Mouse (Mus musculus) kidney, embryonic 15.5 days (tissue): ENCODE results near the gene Ankmy1. TPM values are rescaled to one million over a fixed set of nuclear protein-coding genes. Genes with fewer than 3 reads are reported as not detected.

Experiments
- ATAC-seq: fragments of 200-750 bp; cut with Nextera tagmentation; replicated peaks from 2 replicates; pipeline ENCODE4 v1.8.0; 2017; ENCODE audit warnings: moderate TSS enrichment; ENCODE audit not compliant: low FRiP score
- H3K27ac ChIP-seq: fragments of 300-500 bp; sonication (generic); 2 replicates; pipeline ENCODE4 v1.5.1; 2015; ENCODE audit warnings: mild to moderate bottlenecking, inconsistent platforms
- H3K27me3 ChIP-seq: fragments of 300-500 bp; sonication (generic); 2 replicates; pipeline ENCODE4 v1.6.1; 2015; ENCODE audit warnings: inconsistent platforms
- H3K36me3 ChIP-seq: fragments of 300-500 bp; sonication (generic); 2 replicates; pipeline ENCODE4 v1.6.1; 2015; ENCODE audit warnings: inconsistent platforms
- H3K4me1 ChIP-seq: fragments of 300-500 bp; sonication (generic); 2 replicates; pipeline ENCODE4 v1.6.1; 2015; ENCODE audit warnings: inconsistent platforms
- H3K4me2 ChIP-seq: fragments of 300-500 bp; sonication (generic); 2 replicates; pipeline ENCODE4 v1.6.1; 2015; ENCODE audit warnings: moderate library complexity, mild to moderate bottlenecking, inconsistent platforms
- H3K4me3 ChIP-seq: fragments of 300-500 bp; sonication (generic); replicated peaks from 2 replicates; pipeline ENCODE4 v1.5.1; 2015; ENCODE audit warnings: mild to moderate bottlenecking, inconsistent platforms
- H3K9ac ChIP-seq: fragments of 300-500 bp; sonication (generic); 2 replicates; pipeline ENCODE4 v1.6.1; 2015; ENCODE audit warnings: mild to moderate bottlenecking, inconsistent platforms
- H3K9me3 ChIP-seq: fragments of 300-500 bp; sonication (generic); replicated peaks from 2 replicates; pipeline ENCODE4 v1.6.1; 2016; ENCODE audit warnings: inconsistent platforms
- WGBS: fragments of 180-500 bp; shearing (Covaris S2); methylation state at CpG from one replicate; pipeline ENCODE4 v1.1.7; 2015; ENCODE audit warnings: mixed read lengths; 5-methylcytosine and 5-hydroxymethylcytosine counted together
- polyA plus RNA-seq: library from polyadenylated mRNA; unstranded; fragments of >200 nt; fragmentation: Nextera tagmentation; extraction: Ambion mirVana; gene quantifications from 2 replicates; pipeline ENCODE4 v1.2.1, GENCODE M21; 2015

Gene Ankmy1
- 0.43 and 0.54 TPM in 2 replicates for polyA plus RNA-seq

GRCm38 (mm10) chr1:92902786-92903185 is at the start of gene Ankmy1:
Gene Ankmy1, minus strand, starts transcription at chr1:92902906.
- no peaks in the 10 kb centered on the region for H3K9me3 ChIP-seq
- peak within 1 kb of the TSS; percentile 35; the same call in 1 of the 2 replicates for H3K9ac ChIP-seq
- no peak within 1 kb of the TSS for H3K27ac ChIP-seq
- peak; percentile 61 for ATAC-seq
- WGBS, result under 1% methylated on average over 15 of the region's 15 CpGs
- peaks cover 21% of the 10 kb centered on the region for H3K4me1 ChIP-seq
- no peaks in the 10 kb centered on the region for H3K36me3 ChIP-seq
- peaks cover 16% of the 10 kb centered on the region; the same call in 1 of the 2 replicates for H3K27me3 ChIP-seq
- peak within 1 kb of the TSS; percentile 31 for H3K4me3 ChIP-seq
- peak within 1 kb of the TSS; percentile 65 for H3K4me2 ChIP-seq

- Histone ChIP-seq H3K27ac (no peak within 1 kb of the TSS), H3K4me2 (no peak within 1 kb of the TSS), H3K36me3 (peaks cover 29% of the 10 kb centered on the region), H3K4me3 (no peak within 1 kb of the TSS), H3K27me3 (no peaks in the 10 kb centered on the region), H3K4me1 (no peaks in the 10 kb centered on the region), H3K9ac (no peak within 1 kb of the TSS), H3K9me3 (no peaks in the 10 kb centered on the region)
- WGBS, result 66% methylated on average over 5 of the region's 5 CpGs
- ATAC-seq, result no peak
Observed at GRCm38 (mm10) chr1:92950607-92951006, 47.9 kb upstream of the Ankmy1 start, which contains the start of gene Gpr35. Gene Gpr35, plus strand, starts transcription at chr1:92950865.

- H3K27me3 ChIP-seq, result no peaks in the 10 kb centered on the region
- no peaks in the 10 kb centered on the region for H3K9me3 ChIP-seq
- no peak for ATAC-seq
- no peak overlapping the region for H3K27ac ChIP-seq
- H3K4me2 ChIP-seq, result no peak overlapping the region
- WGBS, result 60% methylated on average over 6 of the region's 6 CpGs
- no peak overlapping the region for H3K4me3 ChIP-seq
- H3K36me3 ChIP-seq, result peaks cover 40% of the 10 kb centered on the region
- no peaks in the 10 kb centered on the region for H3K4me1 ChIP-seq
- no peak overlapping the region for H3K9ac ChIP-seq
Observed at GRCm38 (mm10) chr1:92949426-92949825, 46.7 kb upstream of the Ankmy1 start.

- Histone ChIP-seq H3K4me2 (no peak overlapping the region), H3K27ac (no peak overlapping the region), H3K36me3 (peaks cover 55% of the 10 kb centered on the region), H3K9me3 (no peaks in the 10 kb centered on the region), H3K4me3 (no peak overlapping the region), H3K27me3 (no peaks in the 10 kb centered on the region), H3K9ac (no peak overlapping the region), H3K4me1 (no peaks in the 10 kb centered on the region)
- no peak for ATAC-seq
- 94% methylated on average over 3 of the region's 3 CpGs for WGBS
Observed at GRCm38 (mm10) chr1:92947966-92948365, 45.3 kb upstream of the Ankmy1 start.

- Histone ChIP-seq H3K4me2 (no peak overlapping the region), H3K27me3 (no peaks in the 10 kb centered on the region), H3K9ac (no peak overlapping the region), H3K27ac (no peak overlapping the region), H3K9me3 (no peaks in the 10 kb centered on the region), H3K36me3 (peaks cover 96% of the 10 kb centered on the region), H3K4me3 (no peak overlapping the region), H3K4me1 (no peaks in the 10 kb centered on the region)
- WGBS, result 92% methylated on average over 19 of the region's 19 CpGs
- no peak for ATAC-seq
Observed at GRCm38 (mm10) chr1:92943219-92943989, 40.7 kb upstream of the Ankmy1 start.

GRCm38 (mm10) chr1:92939746-92940145 is 37.0 kb upstream of the Ankmy1 start:
- no peak overlapping the region for H3K4me2 ChIP-seq
- peaks cover 20% of the 10 kb centered on the region for H3K4me1 ChIP-seq
- WGBS, result 90% methylated on average over 4 of the region's 4 CpGs
- H3K9me3 ChIP-seq, result no peaks in the 10 kb centered on the region
- H3K27ac ChIP-seq, result no peak overlapping the region
- no peak overlapping the region for H3K9ac ChIP-seq
- H3K36me3 ChIP-seq, result peaks cover 66% of the 10 kb centered on the region
- H3K4me3 ChIP-seq, result no peak overlapping the region
- H3K27me3 ChIP-seq, result no peaks in the 10 kb centered on the region
- ATAC-seq, result no peak

- WGBS, result 93% methylated on average over 3 of the region's 3 CpGs
- peaks cover 4% of the 10 kb centered on the region; the same call in 1 of the 2 replicates for H3K9me3 ChIP-seq
- H3K36me3 ChIP-seq, result peaks cover 46% of the 10 kb centered on the region
- H3K27me3 ChIP-seq, result no peaks in the 10 kb centered on the region
- no peak for ATAC-seq
- H3K27ac ChIP-seq, result no peak overlapping the region
- no peak overlapping the region for H3K4me3 ChIP-seq
- H3K4me1 ChIP-seq, result peaks cover 25% of the 10 kb centered on the region
- H3K4me2 ChIP-seq, result no peak overlapping the region
- 0 out of 2 replicates have a peak overlapping the region, but pooled peaks have one; percentile 8 for H3K9ac ChIP-seq
Observed at GRCm38 (mm10) chr1:92937797-92938196, 35.1 kb upstream of the Ankmy1 start.

- Histone ChIP-seq H3K4me1 (peaks cover 25% of the 10 kb centered on the region), H3K27ac (peak overlapping the region; percentile 25; the same call in 1 of the 2 replicates), H3K4me3 (peak overlapping the region; percentile 84; the same call in 1 of the 2 replicates), H3K36me3 (peaks cover 34% of the 10 kb centered on the region), H3K27me3 (0 out of 2 replicates have a peak, but pooled peaks cover 3% of the 10 kb centered on the region), H3K4me2 (peak overlapping the region; percentile 74; the same call in 1 of the 2 replicates), H3K9ac (0 out of 2 replicates have a peak overlapping the region, but pooled peaks have one; percentile 5), H3K9me3 (peaks cover 5% of the 10 kb centered on the region; the same call in 1 of the 2 replicates)
- 74% methylated on average over 3 of the region's 3 CpGs for whole genome bisulfite sequencing
- ATAC-seq, result no peak
Observed at GRCm38 (mm10) chr1:92936467-92936866, 33.8 kb upstream of the Ankmy1 start.

- Histone ChIP-seq H3K4me1 (peaks cover 25% of the 10 kb centered on the region), H3K9me3 (peaks cover 5% of the 10 kb centered on the region; the same call in 1 of the 2 replicates), H3K4me3 (peak overlapping the region; percentile 84), H3K9ac (0 out of 2 replicates have a peak overlapping the region, but pooled peaks have one; percentile 79), H3K27ac (peak overlapping the region; percentile 25; the same call in 1 of the 2 replicates), H3K27me3 (0 out of 2 replicates have a peak, but pooled peaks cover 3% of the 10 kb centered on the region), H3K4me2 (peak overlapping the region; percentile 74), H3K36me3 (peaks cover 31% of the 10 kb centered on the region)
- WGBS, result 74% methylated on average over 2 of the region's 2 CpGs
- no peak for ATAC-seq
Observed at GRCm38 (mm10) chr1:92935977-92936376, 33.3 kb upstream of the Ankmy1 start.

- Histone ChIP-seq H3K9me3 (peaks cover 5% of the 10 kb centered on the region; the same call in 1 of the 2 replicates), H3K27me3 (0 out of 2 replicates have a peak, but pooled peaks cover 3% of the 10 kb centered on the region), H3K4me3 (peak overlapping the region; percentile 84), H3K27ac (peak overlapping the region; percentile 98), H3K36me3 (peaks cover 26% of the 10 kb centered on the region), H3K9ac (peak overlapping the region; percentile 79), H3K4me1 (peaks cover 25% of the 10 kb centered on the region), H3K4me2 (peak overlapping the region; percentile 74)
- ATAC-seq, result no peak
- 14% methylated on average over 10 of the region's 10 CpGs for WGBS
Observed at GRCm38 (mm10) chr1:92935054-92935962, 32.6 kb upstream of the Ankmy1 start.

- under 1% methylated on average over 45 of the region's 45 CpGs for WGBS
- H3K4me1 ChIP-seq, result peaks cover 25% of the 10 kb centered on the region
Observed at GRCm38 (mm10) chr1:92934182-92934827, 31.6 kb upstream of the Ankmy1 start, which contains the start of gene Capn10. Gene Capn10, plus strand, starts transcription at chr1:92934376.

More at GRCm38 (mm10) chr1:92934182-92934827, 31.6 kb upstream of the Ankmy1 start, which contains the start of gene Capn10:
- Histone ChIP-seq H3K4me3 (peak within 1 kb of the TSS; percentile 84), H3K27ac (peak within 1 kb of the TSS; percentile 98), H3K4me2 (peak within 1 kb of the TSS; percentile 74), H3K9ac (peak within 1 kb of the TSS; percentile 79), H3K27me3 (0 out of 2 replicates have a peak, but pooled peaks cover 3% of the 10 kb centered on the region), H3K9me3 (peaks cover 5% of the 10 kb centered on the region; the same call in 1 of the 2 replicates), H3K36me3 (peaks cover 16% of the 10 kb centered on the region)
- peak; percentile 100 for ATAC-seq
